In the genomic region with DNA sequence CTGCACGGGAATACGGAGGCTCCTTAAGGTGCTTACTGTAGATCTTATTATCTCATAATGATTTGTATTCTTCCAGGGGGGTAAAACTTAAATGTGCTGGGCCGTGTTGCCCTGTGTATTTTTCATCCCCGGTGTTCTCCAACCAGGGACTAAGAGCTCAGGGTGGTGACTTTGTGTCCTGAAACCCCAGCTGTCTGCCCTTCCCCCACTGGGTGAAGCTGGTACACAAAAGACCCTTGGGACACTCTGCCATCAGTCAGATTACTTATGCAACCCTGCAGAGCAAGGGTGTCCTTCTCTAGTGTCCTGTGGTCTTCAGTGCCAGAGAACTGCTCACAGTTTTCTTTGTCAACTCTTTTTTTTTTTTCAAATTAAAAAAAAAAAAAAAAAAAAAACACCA, we compare ENCODE assay signal across 12 mouse cellular contexts.
DNase-seq lines count a peak whose midpoint lies in the region; ATAC-seq and TF ChIP-seq lines count a peak whose summit lies in the region.
"Had no signal": no experiment of that assay in that cellular context is flagged by ENCODE, and none has a peak within 500 bp of the region (broad histone marks: within the 10 kb centered on the region; RNA-seq: fewer than 3 reads in every experiment).

No protein-coding gene starts in this region.

- H3K9ac ChIP-seq in heart, embryonic 13.5 days: peak overlapping the region; percentile 48
- H3K9ac ChIP-seq: liver, embryonic 12.5 days had no signal

- H3K4me3 ChIP-seq in gastrocnemius, adult 2 months: peak overlapping the region; percentile 71
- H3K4me3 ChIP-seq in layer of hippocampus, adult 2 months: no peak overlapping the region; the same call in 1 of the 2 replicates
- H3K4me3 ChIP-seq in heart, embryonic 13.5 days: 0 out of 2 replicates have a peak overlapping the region, but pooled peaks have one; percentile 38
- H3K4me3 ChIP-seq in limb, embryonic 10.5 days: no peak overlapping the region
- H3K4me3 ChIP-seq: liver, embryonic 12.5 days had no signal

- H3K36me3 ChIP-seq in heart, embryonic 13.5 days: no peaks in the 10 kb centered on the region
- no peaks in the 10 kb centered on the region for H3K36me3 ChIP-seq in limb, embryonic 10.5 days
- H3K36me3 ChIP-seq: G1E; liver, embryonic 12.5 days had no signal

- H3K4me2 ChIP-seq in heart, embryonic 13.5 days: peak overlapping the region; percentile 66
- H3K4me2 ChIP-seq: liver, embryonic 12.5 days had no signal

- H3K4me1 ChIP-seq in heart, embryonic 13.5 days: peaks cover 81% of the 10 kb centered on the region
- peaks cover 89% of the 10 kb centered on the region for H3K4me1 ChIP-seq in limb, embryonic 10.5 days

- peak; percentile 64 for DNase-seq in gastrocnemius, adult 2 months
- no peak for DNase-seq in gastrocnemius, adult 8-10 months (ENCODE audit: low spot score in 2 of 2)
- no peak for DNase-seq in layer of hippocampus, adult 2 months (ENCODE audit: low spot score in 2 of 2)
- no peak for DNase-seq in layer of hippocampus, adult 11-12 months (ENCODE audit: low spot score)
- DNase-seq in limb, embryonic 10.5 days (ENCODE audit: low spot score): no peak
- no peak for DNase-seq in thymus, postnatal 14 days
- DNase-seq: adrenal gland, postnatal 10 days; lung, postnatal 4 days had no signal

- no peak for TF ChIP-seq CTCF in gastrocnemius, adult 2 months (IDR thresholded peaks at IDR 0.05)
- TF ChIP-seq CTCF in layer of hippocampus, adult 2 months (conservative IDR thresholded peaks at IDR 0.05): no peak

- 60% methylated on average over 4 of the region's 4 CpGs for WGBS in heart, embryonic 13.5 days
- WGBS in limb, embryonic 10.5 days: 89% methylated on average over 4 of the region's 4 CpGs

- intact Hi-C loops in gastrocnemius, adult 2 months (cut with DNase I): no loop called here

- no peaks in the 10 kb centered on the region for H3K9me3 ChIP-seq in heart, embryonic 13.5 days
- no peaks in the 10 kb centered on the region for H3K9me3 ChIP-seq in limb, embryonic 10.5 days (replicated peaks)
- H3K9me3 ChIP-seq: liver, embryonic 12.5 days had no signal

- no peak for ATAC-seq in heart, embryonic 13.5 days (ENCODE audit: extremely low read depth, insufficient number of reproducible peaks, low FRiP score, low TSS enrichment)
- ATAC-seq: forebrain, embryonic 14.5 days; liver, embryonic 12.5 days had no signal

- peak overlapping the region; percentile 93 for H3K27ac ChIP-seq in gastrocnemius, adult 2 months
- H3K27ac ChIP-seq in layer of hippocampus, adult 2 months: peak overlapping the region; percentile 89
- H3K27ac ChIP-seq in heart, embryonic 13.5 days (replicated peaks): peak overlapping the region; percentile 20; the same call in 1 of the 2 replicates
- peak overlapping the region; percentile 75 for H3K27ac ChIP-seq in limb, embryonic 10.5 days
- H3K27ac ChIP-seq: liver, embryonic 12.5 days had no signal

- no peaks in the 10 kb centered on the region for H3K27me3 ChIP-seq in heart, embryonic 13.5 days (replicated peaks)
- H3K27me3 ChIP-seq in limb, embryonic 10.5 days (ENCODE audit: low read depth, poor library complexity, severe bottlenecking): no peaks in the 10 kb centered on the region
- H3K27me3 ChIP-seq: liver, embryonic 12.5 days had no signal

Comparison
In these comparisons a context has a peak if more than half of its experiments do, and no peak if none do; other contexts are left out.
1. H3K27ac ChIP-seq: peak in every context shown above with its lines; median percentile 93 in gastrocnemius, adult 2 months; 89 in layer of hippocampus, adult 2 months; 75 in limb, embryonic 10.5 days; 20 in heart, embryonic 13.5 days.
2. H3K4me3 ChIP-seq: peak in gastrocnemius, adult 2 months (single experiment) and heart, embryonic 13.5 days (single experiment); none in layer of hippocampus, adult 2 months (single experiment) and limb, embryonic 10.5 days (single experiment).